Mouse (Mus musculus): ENCODE results near the gene Wasf3. TPM values are rescaled to one million over a fixed set of nuclear protein-coding genes. Genes with fewer than 3 reads are reported as not detected.

Gene Wasf3
- polyA plus RNA-seq, 1 experiment from 2014 or later: 1.2 TPM

- no peaks in the 10 kb centered on the region for H3K27me3 ChIP-seq (replicated peaks; ENCODE audit: control insufficient read depth, insufficient read depth, low read length)
- H3K27ac ChIP-seq (ENCODE audit: low read length): no peak overlapping the region
- H3K9ac ChIP-seq (ENCODE audit: low read depth, low read length): no peak overlapping the region
- H3K4me2 ChIP-seq (ENCODE audit: low read depth, low read length): no peak overlapping the region
- H3K4me1 ChIP-seq (ENCODE audit: control insufficient read depth, insufficient read depth, low read length): no peaks in the 10 kb centered on the region
- H3K9me3 ChIP-seq (ENCODE audit: control insufficient read depth, low read length): no peaks in the 10 kb centered on the region
- H3K4me3 ChIP-seq (ENCODE audit: low read length): no peak overlapping the region
- ATAC-seq: no peak
- no peaks in the 10 kb centered on the region for H3K36me3 ChIP-seq (ENCODE audit: control insufficient read depth, insufficient read depth, low read length)
- 75% methylated on average over 4 of the region's 4 CpGs for WGBS
Measured at GRCm38 (mm10) chr5:146428109-146428508, 43.3 kb downstream of the Wasf3 start.

GRCm38 (mm10) chr5:146431821-146432220 lies 47.0 kb downstream of the Wasf3 start:
- no peaks in the 10 kb centered on the region for H3K4me1 ChIP-seq (ENCODE audit: control insufficient read depth, insufficient read depth, low read length)
- H3K27me3 ChIP-seq (replicated peaks; ENCODE audit: control insufficient read depth, insufficient read depth, low read length): no peaks in the 10 kb centered on the region
- H3K4me2 ChIP-seq (ENCODE audit: low read depth, low read length): no peak overlapping the region
- no peak for ATAC-seq
- no peaks in the 10 kb centered on the region for H3K9me3 ChIP-seq (ENCODE audit: control insufficient read depth, low read length)
- H3K9ac ChIP-seq (ENCODE audit: low read depth, low read length): no peak overlapping the region
- H3K36me3 ChIP-seq (ENCODE audit: control insufficient read depth, insufficient read depth, low read length): no peaks in the 10 kb centered on the region
- 76% methylated on average over 3 of the region's 3 CpGs for WGBS
- no peak overlapping the region for H3K27ac ChIP-seq (ENCODE audit: low read length)
- no peak overlapping the region for H3K4me3 ChIP-seq (ENCODE audit: low read length)

GRCm38 (mm10) chr5:146432476-146432875 lies 47.7 kb downstream of the Wasf3 start:
- H3K27ac ChIP-seq (ENCODE audit: low read length): no peak overlapping the region
- H3K36me3 ChIP-seq (ENCODE audit: control insufficient read depth, insufficient read depth, low read length): no peaks in the 10 kb centered on the region
- H3K27me3 ChIP-seq (replicated peaks; ENCODE audit: control insufficient read depth, insufficient read depth, low read length): no peaks in the 10 kb centered on the region
- H3K9ac ChIP-seq (ENCODE audit: low read depth, low read length): no peak overlapping the region
- 80% methylated on average over 6 of the region's 6 CpGs for WGBS
- H3K4me3 ChIP-seq (ENCODE audit: low read length): no peak overlapping the region
- H3K4me2 ChIP-seq (ENCODE audit: low read depth, low read length): no peak overlapping the region
- no peak for ATAC-seq
- no peaks in the 10 kb centered on the region for H3K4me1 ChIP-seq (ENCODE audit: control insufficient read depth, insufficient read depth, low read length)
- no peaks in the 10 kb centered on the region for H3K9me3 ChIP-seq (ENCODE audit: control insufficient read depth, low read length)

GRCm38 (mm10) chr5:146435316-146435715 lies 50.5 kb downstream of the Wasf3 start:
- no peaks in the 10 kb centered on the region for H3K27me3 ChIP-seq (replicated peaks; ENCODE audit: control insufficient read depth, insufficient read depth, low read length)
- no peak overlapping the region for H3K4me2 ChIP-seq (ENCODE audit: low read depth, low read length)
- H3K4me1 ChIP-seq (ENCODE audit: control insufficient read depth, insufficient read depth, low read length): no peaks in the 10 kb centered on the region
- no peak overlapping the region for H3K9ac ChIP-seq (ENCODE audit: low read depth, low read length)
- no peaks in the 10 kb centered on the region for H3K36me3 ChIP-seq (ENCODE audit: control insufficient read depth, insufficient read depth, low read length)
- H3K27ac ChIP-seq (ENCODE audit: low read length): no peak overlapping the region
- no peak for ATAC-seq
- H3K9me3 ChIP-seq (ENCODE audit: control insufficient read depth, low read length): no peaks in the 10 kb centered on the region
- H3K4me3 ChIP-seq (ENCODE audit: low read length): no peak overlapping the region
- WGBS: 94% methylated on average over 16 of the region's 16 CpGs

- 94% methylated on average over 11 of the region's 11 CpGs for WGBS
- H3K9me3 ChIP-seq (ENCODE audit: control insufficient read depth, low read length): no peaks in the 10 kb centered on the region
- H3K9ac ChIP-seq (ENCODE audit: low read depth, low read length): no peak overlapping the region
- no peaks in the 10 kb centered on the region for H3K4me1 ChIP-seq (ENCODE audit: control insufficient read depth, insufficient read depth, low read length)
- no peak overlapping the region for H3K4me3 ChIP-seq (ENCODE audit: low read length)
- H3K36me3 ChIP-seq (ENCODE audit: control insufficient read depth, insufficient read depth, low read length): no peaks in the 10 kb centered on the region
- H3K27ac ChIP-seq (ENCODE audit: low read length): no peak overlapping the region
- H3K4me2 ChIP-seq (ENCODE audit: low read depth, low read length): no peak overlapping the region
- no peak for ATAC-seq
- H3K27me3 ChIP-seq (replicated peaks; ENCODE audit: control insufficient read depth, insufficient read depth, low read length): no peaks in the 10 kb centered on the region
Measured at GRCm38 (mm10) chr5:146436796-146437195, 52.0 kb downstream of the Wasf3 start.

GRCm38 (mm10) chr5:146439152-146439781 lies 54.5 kb downstream of the Wasf3 start:
- no peak overlapping the region for H3K4me3 ChIP-seq (ENCODE audit: low read length)
- H3K4me2 ChIP-seq (ENCODE audit: low read depth, low read length): no peak overlapping the region
- ATAC-seq: no peak
- no peaks in the 10 kb centered on the region for H3K36me3 ChIP-seq (ENCODE audit: control insufficient read depth, insufficient read depth, low read length)
- no peak overlapping the region for H3K9ac ChIP-seq (ENCODE audit: low read depth, low read length)
- WGBS: 93% methylated on average over 7 of the region's 7 CpGs
- no peaks in the 10 kb centered on the region for H3K4me1 ChIP-seq (ENCODE audit: control insufficient read depth, insufficient read depth, low read length)
- H3K27me3 ChIP-seq (replicated peaks; ENCODE audit: control insufficient read depth, insufficient read depth, low read length): no peaks in the 10 kb centered on the region
- no peak overlapping the region for H3K27ac ChIP-seq (ENCODE audit: low read length)
- H3K9me3 ChIP-seq (ENCODE audit: control insufficient read depth, low read length): no peaks in the 10 kb centered on the region

GRCm38 (mm10) chr5:146440273-146440672 lies 55.5 kb downstream of the Wasf3 start:
- H3K4me1 ChIP-seq (ENCODE audit: control insufficient read depth, insufficient read depth, low read length): no peaks in the 10 kb centered on the region
- H3K9ac ChIP-seq (ENCODE audit: low read depth, low read length): no peak overlapping the region
- H3K4me2 ChIP-seq (ENCODE audit: low read depth, low read length): no peak overlapping the region
- no peak overlapping the region for H3K4me3 ChIP-seq (ENCODE audit: low read length)
- no peak overlapping the region for H3K27ac ChIP-seq (ENCODE audit: low read length)
- no peak for ATAC-seq
- no peaks in the 10 kb centered on the region for H3K27me3 ChIP-seq (replicated peaks; ENCODE audit: control insufficient read depth, insufficient read depth, low read length)
- H3K36me3 ChIP-seq (ENCODE audit: control insufficient read depth, insufficient read depth, low read length): no peaks in the 10 kb centered on the region
- WGBS: 89% methylated on average over 5 of the region's 5 CpGs
- no peaks in the 10 kb centered on the region for H3K9me3 ChIP-seq (ENCODE audit: control insufficient read depth, low read length)

GRCm38 (mm10) chr5:146442767-146443166 lies 58.0 kb downstream of the Wasf3 start:
- H3K9me3 ChIP-seq (ENCODE audit: control insufficient read depth, low read length): no peaks in the 10 kb centered on the region
- H3K36me3 ChIP-seq (ENCODE audit: control insufficient read depth, insufficient read depth, low read length): no peaks in the 10 kb centered on the region
- H3K4me2 ChIP-seq (ENCODE audit: low read depth, low read length): no peak overlapping the region
- H3K9ac ChIP-seq (ENCODE audit: low read depth, low read length): no peak overlapping the region
- WGBS: 78% methylated on average over 2 of the region's 2 CpGs
- H3K27me3 ChIP-seq (replicated peaks; ENCODE audit: control insufficient read depth, insufficient read depth, low read length): no peaks in the 10 kb centered on the region
- H3K4me1 ChIP-seq (ENCODE audit: control insufficient read depth, insufficient read depth, low read length): no peaks in the 10 kb centered on the region
- no peak overlapping the region for H3K27ac ChIP-seq (ENCODE audit: low read length)
- no peak for ATAC-seq
- no peak overlapping the region for H3K4me3 ChIP-seq (ENCODE audit: low read length)

GRCm38 (mm10) chr5:146446633-146447032 lies 61.8 kb downstream of the Wasf3 start:
- no peak for ATAC-seq

More at GRCm38 (mm10) chr5:146446633-146447032, 61.8 kb downstream of the Wasf3 start:
- no peaks in the 10 kb centered on the region for H3K36me3 ChIP-seq (ENCODE audit: control insufficient read depth, insufficient read depth, low read length)
- H3K27ac ChIP-seq (ENCODE audit: low read length): no peak overlapping the region
- H3K4me1 ChIP-seq (ENCODE audit: control insufficient read depth, insufficient read depth, low read length): no peaks in the 10 kb centered on the region
- H3K9me3 ChIP-seq (ENCODE audit: control insufficient read depth, low read length): no peaks in the 10 kb centered on the region
- no peaks in the 10 kb centered on the region for H3K27me3 ChIP-seq (replicated peaks; ENCODE audit: control insufficient read depth, insufficient read depth, low read length)
- WGBS: 82% methylated on average over 2 of the region's 2 CpGs
- H3K9ac ChIP-seq (ENCODE audit: low read depth, low read length): no peak overlapping the region
- no peak overlapping the region for H3K4me2 ChIP-seq (ENCODE audit: low read depth, low read length)
- H3K4me3 ChIP-seq (ENCODE audit: low read length): no peak overlapping the region

All from intestine, embryonic 16.5 days (tissue).